Mouse (Mus musculus): ENCODE measurements around the gene Vgll2. TPM values are rescaled to one million over a fixed set of nuclear protein-coding genes. Genes with fewer than 3 reads are reported as not detected.

Vgll2 gene
- total RNA-seq, 2 experiments from 2014 or later, result 76.5 to 87.5 TPM

- peak in 1 of 2 experiments; percentile 40 for DNase-seq (ENCODE audit: low spot score in 2 of 2)
Observed at GRCm38 (mm10) chr10:52072482-52072881, 50.2 kb downstream of the Vgll2 start.

Small RNAs within 50 kb of the gene (microRNA-seq; reads per million reads assigned to microRNA genes)
- not detected for gene Gm24084

Other genes with a start within 250 kb of the Vgll2 start
- gene Ros1, start 172.7 kb downstream of the Vgll2 start, total RNA-seq (2021), result under 1 TPM; 0.26 to 0.34 TPM
- 1 to 10 TPM; 4.6 to 5.2 TPM for gene Dcbld1, start 211.1 kb downstream of the Vgll2 start, total RNA-seq (2021)

Measured in gastrocnemius, postnatal 4 days (tissue).